Mouse (Mus musculus) neural tube, embryonic 13.5 days (tissue): ENCODE data around the gene Atp6v1f. TPM values are rescaled to one million over a fixed set of nuclear protein-coding genes. Genes with fewer than 3 reads are reported as not detected.

Source experiments
- ATAC-seq: fragments of 200-750 bp; cut with Nextera tagmentation; 2 replicates; pipeline ENCODE4 v1.8.0; 2017; ENCODE audit warnings: low read depth, mild to moderate bottlenecking, moderate TSS enrichment, moderate library complexity
- H3K27ac ChIP-seq: fragments of 300-500 bp; sonication (generic); replicated peaks from 2 replicates; pipeline ENCODE4 v1.5.1; 2015; ENCODE audit warnings: moderate library complexity, mild to moderate bottlenecking, inconsistent platforms
- H3K27me3 ChIP-seq: fragments of 300-500 bp; sonication (generic); 2 replicates; pipeline ENCODE4 v1.6.1; 2015; ENCODE audit warnings: mild to moderate bottlenecking, inconsistent platforms
- H3K36me3 ChIP-seq: fragments of 300-500 bp; sonication (generic); 2 replicates; pipeline ENCODE4 v1.6.1; 2015; ENCODE audit warnings: mild to moderate bottlenecking, inconsistent platforms
- H3K4me1 ChIP-seq: fragments of 300-500 bp; sonication (generic); replicated peaks from 2 replicates; pipeline ENCODE4 v1.6.1; 2015; ENCODE audit warnings: inconsistent platforms
- H3K4me2 ChIP-seq: fragments of 300-500 bp; sonication (generic); 2 replicates; pipeline ENCODE4 v1.6.1; 2015; ENCODE audit warnings: inconsistent platforms, mild to moderate bottlenecking, moderate library complexity
- H3K4me3 ChIP-seq: fragments of 300-500 bp; sonication (generic); 2 replicates; pipeline ENCODE4 v1.5.1; 2015; ENCODE audit warnings: mild to moderate bottlenecking, inconsistent platforms
- H3K9ac ChIP-seq: fragments of 300-500 bp; sonication (generic); 2 replicates; pipeline ENCODE4 v1.6.1; 2015; ENCODE audit warnings: moderate library complexity, mild to moderate bottlenecking, inconsistent platforms
- H3K9me3 ChIP-seq: fragments of 300-500 bp; sonication (generic); 2 replicates; pipeline ENCODE4 v1.6.1; 2016; ENCODE audit warnings: inconsistent platforms
- WGBS: fragments of 180-500 bp; shearing (Covaris S2); methylation state at CpG from one replicate; pipeline ENCODE4 v1.1.7; 2015; 5-methylcytosine and 5-hydroxymethylcytosine counted together
- polyA plus RNA-seq: library from polyadenylated mRNA; unstranded; fragments of >200 nt; fragmentation: Nextera tagmentation; extraction: Ambion mirVana; gene quantifications from 2 replicates; pipeline ENCODE4 v1.2.1, GENCODE M21; 2015

Atp6v1f gene
- polyA plus RNA-seq: 271 and 332 TPM in 2 replicates

DNA sequence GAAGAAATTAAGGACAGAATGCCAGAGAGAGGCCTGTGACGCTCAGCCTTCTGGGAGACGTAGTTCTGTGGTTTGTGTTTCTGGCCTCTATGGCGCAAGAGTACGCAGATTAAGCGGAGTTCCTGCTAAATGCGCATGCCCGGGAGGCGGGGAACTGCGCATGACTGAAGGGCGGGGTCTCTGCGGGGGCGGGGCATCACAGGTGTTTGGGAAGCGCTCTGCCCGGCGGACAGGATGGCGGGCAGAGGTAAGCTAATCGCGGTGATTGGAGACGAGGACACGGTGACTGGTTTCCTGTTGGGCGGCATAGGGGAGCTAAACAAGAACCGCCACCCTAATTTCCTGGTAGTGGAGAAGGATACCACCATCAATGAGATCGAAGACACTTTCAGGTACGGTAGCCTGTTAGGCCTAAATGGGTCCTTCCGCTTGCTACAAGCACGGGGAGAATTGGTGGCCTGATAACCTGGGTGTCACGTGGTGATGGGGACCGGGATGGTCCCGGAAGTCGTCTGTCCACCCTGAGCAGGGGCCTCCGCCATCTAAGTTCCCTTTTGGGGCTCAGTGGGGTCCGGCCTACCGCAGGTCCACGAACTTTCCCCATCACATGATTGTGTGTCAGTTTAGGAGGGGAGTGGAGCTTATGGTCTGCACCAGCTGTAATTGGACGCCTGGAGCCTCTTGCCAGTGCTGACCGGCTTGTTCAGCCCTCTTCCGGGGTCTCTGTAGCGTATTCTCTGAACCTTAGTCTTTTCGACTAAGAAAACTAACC is at the start of gene Atp6v1f:
Gene Atp6v1f, plus strand, starts transcription at position 136 of the 772 bp plus-strand sequence.
- peak within 1 kb of the TSS; percentile 78 for H3K4me2 ChIP-seq
- H3K36me3 ChIP-seq: peaks cover 24% of the 10 kb centered on the region
- H3K27ac ChIP-seq: peak within 1 kb of the TSS; percentile 74
- peaks cover 13% of the 10 kb centered on the region for H3K4me1 ChIP-seq
- H3K9me3 ChIP-seq: no peaks in the 10 kb centered on the region
- H3K27me3 ChIP-seq: no peaks in the 10 kb centered on the region
- H3K9ac ChIP-seq: peak within 1 kb of the TSS; percentile 79
- under 1% methylated on average over 39 of the region's 39 CpGs for WGBS
- H3K4me3 ChIP-seq: peak within 1 kb of the TSS; percentile 69
- peak; percentile 96 for ATAC-seq

- H3K36me3 ChIP-seq: peaks cover 51% of the 10 kb centered on the region
- no peak for ATAC-seq
- no peak overlapping the region for H3K9ac ChIP-seq
- H3K27me3 ChIP-seq: no peaks in the 10 kb centered on the region
- no peak overlapping the region for H3K4me3 ChIP-seq
- H3K9me3 ChIP-seq: no peaks in the 10 kb centered on the region
- no peak overlapping the region for H3K4me2 ChIP-seq
- WGBS: 92% methylated on average over 2 of the region's 2 CpGs
- H3K27ac ChIP-seq: no peak overlapping the region
- H3K4me1 ChIP-seq: no peaks in the 10 kb centered on the region
These were observed 46.9 kb upstream of the Atp6v1f start for GRCm38 (mm10) chr6:29420596-29420995.

- ATAC-seq: no peak
- Histone ChIP-seq H3K4me2 (no peak overlapping the region), H3K4me1 (no peaks in the 10 kb centered on the region), H3K9ac (no peak overlapping the region), H3K9me3 (no peaks in the 10 kb centered on the region), H3K27ac (no peak overlapping the region), H3K36me3 (peaks cover 18% of the 10 kb centered on the region), H3K27me3 (peaks cover 3% of the 10 kb centered on the region; the same call in 1 of the 2 replicates), H3K4me3 (no peak overlapping the region)
- WGBS: 84% methylated on average over 8 of the region's 8 CpGs
These were observed 42.4 kb upstream of the Atp6v1f start for GRCm38 (mm10) chr6:29425118-29425517.

DNA sequence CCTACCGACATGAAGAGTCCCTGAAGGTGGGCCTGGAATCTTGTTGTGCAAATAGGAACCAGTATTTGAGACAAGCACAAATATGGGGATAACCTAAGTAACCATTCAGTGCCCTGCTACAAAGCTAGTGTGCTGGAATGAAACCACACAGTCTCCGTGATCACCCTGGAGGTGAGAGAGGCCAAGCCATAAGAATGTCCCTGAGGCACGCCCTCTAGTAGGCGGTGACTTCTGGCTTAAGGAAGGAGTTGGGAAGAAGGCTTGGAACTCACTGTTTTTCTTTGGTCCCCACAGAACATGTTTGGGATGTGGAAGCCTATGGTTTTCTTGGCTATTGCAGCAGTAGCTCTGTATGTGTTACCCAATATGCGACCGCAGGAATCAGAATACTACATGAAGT is 41.2 kb upstream of the Atp6v1f start:
- H3K36me3 ChIP-seq: peaks cover 14% of the 10 kb centered on the region
- H3K9me3 ChIP-seq: no peaks in the 10 kb centered on the region
- no peak overlapping the region for H3K27ac ChIP-seq
- H3K9ac ChIP-seq: no peak overlapping the region
- no peak for ATAC-seq
- peaks cover 13% of the 10 kb centered on the region for H3K27me3 ChIP-seq
- no peak overlapping the region for H3K4me3 ChIP-seq
- no peak overlapping the region for H3K4me2 ChIP-seq
- WGBS: 82% methylated on average over 6 of the region's 6 CpGs
- H3K4me1 ChIP-seq: peaks cover under 1% of the 10 kb centered on the region; the same call in 1 of the 2 replicates

DNA sequence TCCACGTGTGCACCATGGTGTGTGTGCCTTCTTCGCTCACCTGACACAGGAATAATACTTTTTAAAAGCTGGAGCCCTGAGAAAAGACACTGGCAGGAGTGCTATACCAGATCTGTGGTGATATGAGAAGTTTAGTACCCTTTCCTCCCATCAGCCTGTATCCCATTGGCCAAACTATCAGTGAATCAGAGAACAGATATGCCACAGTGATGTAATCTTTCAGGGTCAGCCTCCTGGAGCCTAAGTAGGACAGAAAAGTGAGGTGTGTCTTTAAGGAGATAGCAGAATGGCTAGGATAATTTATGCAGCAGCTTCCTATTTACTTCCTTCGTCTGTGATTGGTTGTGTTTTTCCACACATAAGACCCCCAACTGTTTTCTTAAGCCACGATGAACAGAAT is 39.3 kb upstream of the Atp6v1f start:
- no peak for ATAC-seq
- Histone ChIP-seq H3K9ac (no peak overlapping the region), H3K27me3 (peaks cover 31% of the 10 kb centered on the region), H3K9me3 (no peaks in the 10 kb centered on the region), H3K4me2 (no peak overlapping the region), H3K4me1 (peaks cover 17% of the 10 kb centered on the region), H3K4me3 (no peak overlapping the region), H3K36me3 (peaks cover 8% of the 10 kb centered on the region; the same call in 1 of the 2 replicates), H3K27ac (no peak overlapping the region)
- WGBS: 58% methylated on average over 4 of the region's 4 CpGs

- Histone ChIP-seq H3K4me1 (peaks cover 44% of the 10 kb centered on the region), H3K4me3 (no peak overlapping the region), H3K27me3 (peaks cover 53% of the 10 kb centered on the region), H3K9me3 (no peaks in the 10 kb centered on the region), H3K36me3 (no peaks in the 10 kb centered on the region), H3K4me2 (no peak overlapping the region), H3K27ac (no peak overlapping the region), H3K9ac (no peak overlapping the region)
- ATAC-seq: no peak
- 47% methylated on average over 15 of the region's 15 CpGs for WGBS
These were observed 36.7 kb upstream of the Atp6v1f start for GRCm38 (mm10) chr6:29430681-29431420.

GRCm38 (mm10) chr6:29431473-29431872 is 36.0 kb upstream of the Atp6v1f start:
- peaks cover 53% of the 10 kb centered on the region for H3K27me3 ChIP-seq
- H3K9me3 ChIP-seq: no peaks in the 10 kb centered on the region
- WGBS: 34% methylated on average over 5 of the region's 5 CpGs
- no peak overlapping the region for H3K4me3 ChIP-seq
- ATAC-seq: no peak
- no peak overlapping the region for H3K9ac ChIP-seq
- peaks cover 50% of the 10 kb centered on the region for H3K4me1 ChIP-seq
- no peaks in the 10 kb centered on the region for H3K36me3 ChIP-seq
- no peak overlapping the region for H3K4me2 ChIP-seq
- no peak overlapping the region for H3K27ac ChIP-seq

DNA sequence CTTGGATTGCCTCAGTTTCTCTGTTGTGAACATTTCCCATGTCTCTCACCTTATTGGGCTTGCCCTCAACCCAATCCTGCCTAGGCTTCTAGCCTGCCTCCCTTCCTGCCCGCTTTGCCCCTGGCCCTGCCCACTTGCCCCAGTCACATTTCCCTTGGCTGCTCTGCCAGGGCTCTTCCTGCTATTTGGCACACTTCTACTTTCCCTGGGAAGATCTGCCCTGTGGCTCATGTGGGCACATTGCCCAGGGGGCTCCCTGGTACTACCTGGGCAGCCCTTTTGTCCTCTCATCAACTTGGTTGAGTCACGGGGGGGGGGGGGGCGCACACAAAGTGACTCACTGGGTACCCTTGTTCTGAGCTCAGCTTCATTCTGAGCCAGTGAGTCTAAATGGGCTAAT is 35.4 kb upstream of the Atp6v1f start:
- no peak for ATAC-seq

GRCm38 (mm10) chr6:29432676-29433037 is 34.9 kb upstream of the Atp6v1f start:
- no peaks in the 10 kb centered on the region for H3K36me3 ChIP-seq
- peak overlapping the region; percentile 71 for H3K9ac ChIP-seq
- peak overlapping the region; percentile 49 for H3K4me3 ChIP-seq
- peak overlapping the region; percentile 71 for H3K4me2 ChIP-seq
- H3K4me1 ChIP-seq: peaks cover 59% of the 10 kb centered on the region
- no peaks in the 10 kb centered on the region for H3K9me3 ChIP-seq
- ATAC-seq: no peak
- peaks cover 53% of the 10 kb centered on the region for H3K27me3 ChIP-seq
- H3K27ac ChIP-seq: 0 out of 2 replicates have a peak overlapping the region, but pooled peaks have one; percentile 89

More for the DNA sequence above, 35.4 kb upstream of the Atp6v1f start:
- H3K36me3 ChIP-seq: no peaks in the 10 kb centered on the region
- H3K9me3 ChIP-seq: no peaks in the 10 kb centered on the region
- H3K27me3 ChIP-seq: peaks cover 53% of the 10 kb centered on the region
- no peak overlapping the region for H3K9ac ChIP-seq
- no peak overlapping the region for H3K4me2 ChIP-seq
- peaks cover 57% of the 10 kb centered on the region for H3K4me1 ChIP-seq
- H3K4me3 ChIP-seq: no peak overlapping the region
- 46% methylated on average over 3 of the region's 3 CpGs for WGBS
- no peak overlapping the region for H3K27ac ChIP-seq

DNA sequence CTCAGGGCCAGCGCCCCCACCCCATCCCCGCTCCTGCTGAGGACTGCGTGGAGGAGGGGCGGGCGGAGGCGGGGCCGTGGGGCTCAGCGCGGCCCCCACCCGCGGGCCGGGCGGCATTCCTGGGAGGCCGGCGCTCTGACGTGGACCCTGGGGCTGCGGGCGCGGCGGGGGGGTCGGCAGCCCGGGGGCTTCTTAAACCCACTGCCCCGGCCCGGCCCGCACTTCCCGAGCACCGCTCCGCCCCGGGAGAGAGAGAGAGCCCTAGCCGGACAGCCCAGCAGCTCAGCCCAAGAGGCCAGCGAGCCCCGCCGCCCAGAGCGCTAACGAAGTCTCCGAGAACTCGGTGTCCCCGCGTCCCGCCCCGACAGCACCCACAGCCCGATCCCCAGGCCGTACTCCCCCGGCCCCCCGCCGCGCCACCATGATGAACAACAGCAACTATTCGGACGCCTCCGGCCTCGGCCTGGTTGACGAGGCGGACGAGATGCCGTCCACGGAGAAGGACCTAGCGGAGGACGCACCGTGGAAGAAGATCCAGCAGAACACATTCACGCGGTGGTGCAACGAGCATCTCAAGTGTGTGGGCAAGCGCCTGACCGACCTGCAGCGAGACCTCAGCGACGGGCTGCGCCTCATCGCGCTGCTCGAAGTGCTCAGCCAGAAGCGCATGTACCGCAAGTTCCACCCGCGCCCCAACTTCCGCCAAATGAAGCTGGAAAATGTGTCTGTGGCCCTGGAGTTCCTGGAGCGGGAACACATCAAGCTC is 34.3 kb upstream of the Atp6v1f start, which contains the start of gene Flnc:
Gene Flnc, plus strand, starts transcription at position 219 of the 766 bp plus-strand sequence.
- Histone ChIP-seq H3K4me2 (peak within 1 kb of the TSS; percentile 71), H3K4me1 (peaks cover 59% of the 10 kb centered on the region), H3K9me3 (no peaks in the 10 kb centered on the region), H3K27me3 (peaks cover 53% of the 10 kb centered on the region), H3K4me3 (peak within 1 kb of the TSS; percentile 49), H3K27ac (peak within 1 kb of the TSS; percentile 89), H3K9ac (peak within 1 kb of the TSS; percentile 71), H3K36me3 (no peaks in the 10 kb centered on the region)
- ATAC-seq: no peak
- WGBS: 2% methylated on average over 71 of the region's 77 CpGs

- H3K36me3 ChIP-seq: no peaks in the 10 kb centered on the region
- peaks cover 53% of the 10 kb centered on the region for H3K27me3 ChIP-seq
- peak overlapping the region; percentile 71 for H3K9ac ChIP-seq
- peak overlapping the region; percentile 49 for H3K4me3 ChIP-seq
- WGBS: 7% methylated on average over 27 of the region's 27 CpGs
- H3K4me1 ChIP-seq: peaks cover 59% of the 10 kb centered on the region
- no peaks in the 10 kb centered on the region for H3K9me3 ChIP-seq
- peak overlapping the region; percentile 71 for H3K4me2 ChIP-seq
- peak overlapping the region; percentile 89 for H3K27ac ChIP-seq
- ATAC-seq: no peak
These were observed 33.4 kb upstream of the Atp6v1f start for GRCm38 (mm10) chr6:29433804-29434795.
